Mouse (Mus musculus): ENCODE measurements around the gene Hkdc1. TPM values are rescaled to one million over a fixed set of nuclear protein-coding genes. Genes with fewer than 3 reads are reported as not detected.

The Hkdc1 gene
- polyA plus RNA-seq, 1 experiment from 2014 or later, result 4.4 TPM

DNA sequence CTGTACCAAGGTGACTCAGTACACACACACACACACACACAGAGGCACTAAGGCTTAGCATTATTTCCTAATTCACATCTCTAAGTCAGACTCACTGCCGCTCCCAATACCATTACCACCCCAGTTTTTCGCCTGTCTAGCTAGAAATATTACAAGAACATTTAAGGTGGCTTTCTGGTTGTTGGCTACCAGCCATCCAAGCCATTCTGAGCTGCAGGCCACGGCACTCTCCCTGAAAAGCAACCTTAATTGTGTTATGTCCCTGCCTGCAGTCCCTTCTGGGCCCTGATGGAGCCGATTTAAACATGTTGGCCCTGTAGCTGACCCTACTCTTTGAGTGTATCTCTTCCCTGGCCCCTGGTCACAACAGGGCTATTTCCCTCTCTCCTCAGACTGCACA lies 80.3 kb downstream of the Hkdc1 start:
- H3K4me2 ChIP-seq (ENCODE audit: low read depth, low read length), result no peak overlapping the region
- no peak overlapping the region for H3K27ac ChIP-seq (ENCODE audit: low read length)
- H3K9me3 ChIP-seq (ENCODE audit: control insufficient read depth, low read length), result no peaks in the 10 kb centered on the region
- no peak overlapping the region for H3K9ac ChIP-seq (ENCODE audit: low read length)
- no peaks in the 10 kb centered on the region for H3K27me3 ChIP-seq (ENCODE audit: control insufficient read depth, insufficient read depth, low read depth, low read length)
- no peak for ATAC-seq (ENCODE audit: low read depth)
- H3K4me3 ChIP-seq (ENCODE audit: low read length), result no peak overlapping the region
- WGBS, result 82% methylated on average over 4 of the region's 4 CpGs
- H3K36me3 ChIP-seq (ENCODE audit: control insufficient read depth, insufficient read depth, low read length), result no peaks in the 10 kb centered on the region
- H3K4me1 ChIP-seq (replicated peaks; ENCODE audit: control insufficient read depth, insufficient read depth, low read length), result peaks cover 26% of the 10 kb centered on the region

DNA sequence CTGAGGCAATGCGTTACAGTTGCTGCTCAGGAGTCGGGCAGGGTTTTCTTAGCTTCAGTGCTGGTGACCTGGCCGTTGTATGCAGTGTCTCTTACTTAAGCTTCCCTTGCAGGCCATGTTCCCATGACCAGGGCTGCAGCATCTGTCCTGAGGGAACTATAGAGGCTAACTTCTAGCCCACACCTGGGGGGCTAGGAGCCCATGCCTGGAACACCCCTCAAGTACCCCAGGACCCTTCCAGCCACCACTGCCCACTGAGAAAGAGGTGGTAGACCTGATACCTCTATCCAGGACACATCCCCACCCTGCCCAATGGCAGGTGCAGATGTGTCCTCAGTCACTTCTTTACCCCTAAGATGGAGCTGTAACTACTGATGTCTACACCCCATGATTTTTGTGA lies 81.3 kb downstream of the Hkdc1 start:
- peak overlapping the region; percentile 73 for H3K27ac ChIP-seq (ENCODE audit: low read length)

DNA sequence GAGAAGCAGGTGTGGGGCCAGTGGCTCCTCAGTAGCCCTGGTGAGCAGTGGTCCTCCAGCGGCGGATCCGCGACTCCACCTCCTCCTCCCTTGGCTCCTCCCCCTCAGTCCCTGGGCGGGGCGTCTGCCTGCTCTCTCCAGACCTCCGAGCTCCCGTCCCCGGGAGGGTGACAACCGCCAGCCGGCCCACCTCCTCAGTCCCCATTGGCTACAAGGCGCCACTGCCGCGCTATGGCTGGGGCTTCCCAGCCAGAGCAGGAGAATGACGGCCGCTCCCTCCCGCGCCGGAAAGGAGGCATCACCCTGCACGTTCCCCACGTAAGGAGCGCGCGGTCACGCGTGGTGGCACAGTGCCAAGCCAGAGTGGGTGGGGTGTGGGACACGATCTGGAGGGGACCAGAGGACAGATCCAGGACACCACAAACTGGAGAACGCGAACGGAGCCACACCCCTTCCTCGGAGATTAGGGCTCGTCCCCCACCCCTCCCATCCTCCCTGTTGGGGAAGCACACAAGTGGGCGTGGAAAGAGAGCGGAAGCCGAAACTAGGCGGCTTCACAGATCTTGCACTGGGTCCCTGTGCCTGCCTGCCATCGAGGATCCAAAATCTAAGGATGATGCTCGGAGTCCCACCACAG lies 82.1 kb downstream of the Hkdc1 start:
- Histone ChIP-seq H3K4me1 (replicated peaks; ENCODE audit: control insufficient read depth, insufficient read depth, low read length) (peaks cover 38% of the 10 kb centered on the region), H3K9ac (ENCODE audit: low read length) (peak overlapping the region; percentile 77), H3K9me3 (ENCODE audit: control insufficient read depth, low read length) (no peaks in the 10 kb centered on the region), H3K4me3 (ENCODE audit: low read length) (peak overlapping the region; percentile 53), H3K4me2 (ENCODE audit: low read depth, low read length) (peak overlapping the region; percentile 95), H3K27ac (ENCODE audit: low read length) (peak overlapping the region; percentile 73), H3K27me3 (ENCODE audit: control insufficient read depth, insufficient read depth, low read depth, low read length) (no peaks in the 10 kb centered on the region), H3K36me3 (ENCODE audit: control insufficient read depth, insufficient read depth, low read length) (no peaks in the 10 kb centered on the region)
- under 1% methylated on average over 38 of the region's 38 CpGs for WGBS
- ATAC-seq (ENCODE audit: low read depth), result peak; percentile 98

More for the DNA sequence above, 81.3 kb downstream of the Hkdc1 start:
- Histone ChIP-seq H3K4me1 (replicated peaks; ENCODE audit: control insufficient read depth, insufficient read depth, low read length) (peaks cover 33% of the 10 kb centered on the region), H3K4me2 (ENCODE audit: low read depth, low read length) (peak overlapping the region; percentile 95), H3K36me3 (ENCODE audit: control insufficient read depth, insufficient read depth, low read length) (no peaks in the 10 kb centered on the region), H3K27me3 (ENCODE audit: control insufficient read depth, insufficient read depth, low read depth, low read length) (no peaks in the 10 kb centered on the region), H3K4me3 (ENCODE audit: low read length) (peak overlapping the region; percentile 53), H3K9ac (ENCODE audit: low read length) (peak overlapping the region; percentile 60), H3K9me3 (ENCODE audit: control insufficient read depth, low read length) (no peaks in the 10 kb centered on the region)
- 16% methylated on average over 3 of the region's 3 CpGs for WGBS
- ATAC-seq (ENCODE audit: low read depth), result no peak

DNA sequence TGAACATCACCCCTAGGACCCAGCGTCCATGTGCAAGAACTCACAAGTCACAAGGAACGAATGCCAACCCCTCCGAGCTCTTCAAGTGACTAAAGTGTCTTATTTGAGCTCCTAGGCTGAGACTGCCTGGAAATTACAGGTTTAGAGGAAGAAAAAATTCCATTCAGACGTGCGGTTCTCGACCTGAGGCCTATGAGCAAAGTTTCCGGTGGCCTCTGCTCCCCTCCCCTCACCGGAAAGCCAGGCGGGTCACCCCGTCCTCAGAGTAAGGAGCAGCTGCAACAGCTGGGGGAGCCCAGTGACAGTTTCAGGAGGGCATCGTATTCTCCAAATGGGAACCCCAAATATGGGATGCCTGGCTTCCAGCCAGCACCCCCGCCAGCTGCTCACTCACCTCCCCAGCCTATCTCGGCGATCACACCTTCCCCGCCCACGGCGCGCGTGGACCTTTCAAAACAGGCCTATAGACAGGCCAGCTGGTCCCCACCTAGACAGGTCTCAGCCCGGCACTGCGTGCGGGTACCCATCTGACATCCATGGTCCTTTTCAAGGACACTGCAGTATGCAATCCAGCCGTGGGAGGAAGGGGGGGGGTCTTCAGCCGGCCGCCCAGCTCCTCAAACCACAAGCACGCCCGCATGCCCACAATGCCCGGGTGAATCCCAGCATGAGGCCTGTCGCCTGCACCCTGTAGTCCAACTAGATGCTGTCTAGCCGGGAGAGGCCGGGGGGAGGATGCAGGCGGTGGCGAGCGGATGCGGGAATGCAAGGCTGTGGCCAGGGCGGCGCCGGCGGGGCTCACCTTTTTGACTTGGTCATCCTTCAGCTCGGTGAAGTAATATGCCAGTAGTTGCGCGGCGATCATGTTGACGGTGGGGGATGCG lies 82.8 kb downstream of the Hkdc1 start:
- Histone ChIP-seq H3K27ac (ENCODE audit: low read length) (peak overlapping the region; percentile 29), H3K4me2 (ENCODE audit: low read depth, low read length) (peak overlapping the region; percentile 95), H3K9ac (ENCODE audit: low read length) (peak overlapping the region; percentile 77), H3K4me3 (ENCODE audit: low read length) (peak overlapping the region; percentile 53), H3K27me3 (ENCODE audit: control insufficient read depth, insufficient read depth, low read depth, low read length) (no peaks in the 10 kb centered on the region), H3K9me3 (ENCODE audit: control insufficient read depth, low read length) (no peaks in the 10 kb centered on the region), H3K4me1 (replicated peaks; ENCODE audit: control insufficient read depth, insufficient read depth, low read length) (peaks cover 38% of the 10 kb centered on the region), H3K36me3 (ENCODE audit: control insufficient read depth, insufficient read depth, low read length) (no peaks in the 10 kb centered on the region)
- WGBS, result under 1% methylated on average over 44 of the region's 45 CpGs
- peak; percentile 24; the same call in 1 of the 2 replicates for ATAC-seq (ENCODE audit: low read depth)

DNA sequence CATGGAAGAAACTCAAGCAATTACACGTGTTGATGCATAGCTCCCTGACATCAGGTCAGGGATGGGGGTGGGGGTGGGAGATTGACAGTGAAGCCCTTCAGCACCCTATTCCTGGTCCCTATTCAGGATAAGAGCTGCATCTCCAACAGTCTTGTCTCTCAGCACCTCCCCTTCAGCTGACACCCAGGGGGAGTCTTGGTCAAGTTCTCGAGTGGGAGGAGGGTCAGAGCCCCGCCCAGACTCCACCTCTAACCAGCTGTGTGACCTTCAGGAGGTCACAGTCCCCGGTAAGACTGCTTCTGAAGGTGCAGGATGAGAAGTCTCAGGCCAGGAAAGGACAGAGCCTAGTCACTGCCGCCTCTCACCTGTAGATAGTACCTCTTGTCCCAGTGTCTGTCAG lies 83.7 kb downstream of the Hkdc1 start:
- H3K36me3 ChIP-seq (ENCODE audit: control insufficient read depth, insufficient read depth, low read length), result no peaks in the 10 kb centered on the region
- peak overlapping the region; percentile 95 for H3K4me2 ChIP-seq (ENCODE audit: low read depth, low read length)
- no peak overlapping the region for H3K27ac ChIP-seq (ENCODE audit: low read length)
- no peak overlapping the region for H3K9ac ChIP-seq (ENCODE audit: low read length)
- 31% methylated on average over 5 of the region's 5 CpGs for WGBS
- H3K27me3 ChIP-seq (ENCODE audit: control insufficient read depth, insufficient read depth, low read depth, low read length), result no peaks in the 10 kb centered on the region
- H3K4me1 ChIP-seq (replicated peaks; ENCODE audit: control insufficient read depth, insufficient read depth, low read length), result peaks cover 38% of the 10 kb centered on the region
- H3K4me3 ChIP-seq (ENCODE audit: low read length), result peak overlapping the region; percentile 53
- H3K9me3 ChIP-seq (ENCODE audit: control insufficient read depth, low read length), result no peaks in the 10 kb centered on the region
- ATAC-seq (ENCODE audit: low read depth), result no peak

DNA sequence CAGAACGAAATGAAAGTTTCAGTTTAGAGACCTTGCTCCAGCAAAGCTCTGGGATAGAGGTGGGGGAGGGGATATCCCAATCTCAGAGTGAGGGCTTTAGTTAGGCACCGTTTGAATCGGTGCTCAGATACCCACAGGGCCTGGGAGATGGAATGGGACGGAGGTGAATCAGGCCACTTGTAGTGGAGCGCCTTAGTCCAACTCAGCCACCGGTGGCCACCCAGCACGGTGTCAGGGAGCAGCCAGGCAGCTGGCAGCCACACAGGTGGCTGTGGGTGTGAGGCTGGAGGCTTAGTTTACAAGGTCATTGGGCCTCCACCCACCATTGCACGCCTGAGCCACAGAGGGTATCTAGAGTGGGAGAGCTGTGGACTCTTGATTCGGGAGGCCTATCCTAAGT lies 84.1 kb downstream of the Hkdc1 start:
- Histone ChIP-seq H3K4me2 (ENCODE audit: low read depth, low read length) (no peak overlapping the region), H3K27ac (ENCODE audit: low read length) (no peak overlapping the region), H3K9ac (ENCODE audit: low read length) (no peak overlapping the region), H3K4me3 (ENCODE audit: low read length) (no peak overlapping the region), H3K27me3 (ENCODE audit: control insufficient read depth, insufficient read depth, low read depth, low read length) (no peaks in the 10 kb centered on the region), H3K9me3 (ENCODE audit: control insufficient read depth, low read length) (no peaks in the 10 kb centered on the region), H3K36me3 (ENCODE audit: control insufficient read depth, insufficient read depth, low read length) (no peaks in the 10 kb centered on the region), H3K4me1 (replicated peaks; ENCODE audit: control insufficient read depth, insufficient read depth, low read length) (peaks cover 38% of the 10 kb centered on the region)
- 41% methylated on average over 9 of the region's 9 CpGs for WGBS
- no peak for ATAC-seq (ENCODE audit: low read depth)

DNA sequence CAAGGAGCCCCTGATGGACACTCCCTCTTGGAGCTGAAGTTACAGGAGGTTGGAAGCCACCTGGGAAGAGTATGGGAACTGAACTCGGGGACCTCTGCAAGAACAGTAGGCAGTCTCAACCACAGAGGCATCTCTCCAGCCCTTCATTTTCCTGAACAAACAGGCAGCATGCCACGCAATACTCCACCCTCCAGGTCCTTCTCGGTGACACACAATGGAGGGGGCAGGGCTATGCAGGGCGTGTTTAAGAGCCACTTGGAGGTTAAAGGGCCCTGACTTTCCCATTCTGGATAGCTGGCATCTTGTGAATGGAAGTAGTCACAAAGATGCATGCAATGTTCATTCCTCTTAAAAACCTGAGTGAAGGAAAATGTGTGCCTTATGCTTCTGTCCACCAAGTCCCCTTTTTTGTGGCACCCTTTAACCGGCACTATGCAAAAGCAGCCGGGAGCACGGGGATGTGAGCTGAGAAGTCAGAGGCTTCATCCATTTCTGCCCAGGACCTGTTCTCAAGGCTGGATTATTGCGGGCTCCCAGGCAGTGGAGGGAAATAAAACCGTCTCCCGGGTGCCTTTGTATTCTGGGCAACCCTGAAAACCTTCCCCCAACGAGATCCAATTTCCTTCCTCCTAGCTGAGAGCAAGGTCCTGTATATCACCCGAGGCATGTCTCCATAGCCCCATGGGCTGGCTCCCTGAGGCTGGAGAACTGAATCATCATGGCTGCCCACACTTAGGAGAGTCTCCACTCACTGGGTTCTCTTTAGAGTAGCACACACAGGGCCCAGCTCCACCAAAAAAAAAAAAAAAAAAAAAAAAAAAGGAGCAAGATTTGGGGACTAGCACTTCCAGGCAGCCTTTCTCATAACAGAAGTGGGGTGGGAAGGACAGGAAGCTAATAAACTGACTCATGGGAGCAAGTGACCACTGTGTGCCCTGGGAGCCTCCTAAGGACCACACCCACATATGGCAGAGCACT lies 85.4 kb downstream of the Hkdc1 start:
- Histone ChIP-seq H3K4me2 (ENCODE audit: low read depth, low read length) (no peak overlapping the region), H3K27ac (ENCODE audit: low read length) (peak overlapping the region; percentile 61), H3K4me3 (ENCODE audit: low read length) (no peak overlapping the region), H3K9ac (ENCODE audit: low read length) (no peak overlapping the region), H3K9me3 (ENCODE audit: control insufficient read depth, low read length) (no peaks in the 10 kb centered on the region), H3K27me3 (ENCODE audit: control insufficient read depth, insufficient read depth, low read depth, low read length) (no peaks in the 10 kb centered on the region), H3K36me3 (ENCODE audit: control insufficient read depth, insufficient read depth, low read length) (no peaks in the 10 kb centered on the region), H3K4me1 (replicated peaks; ENCODE audit: control insufficient read depth, insufficient read depth, low read length) (peaks cover 41% of the 10 kb centered on the region)
- WGBS, result 32% methylated on average over 12 of the region's 12 CpGs
- ATAC-seq (ENCODE audit: low read depth), result no peak

DNA sequence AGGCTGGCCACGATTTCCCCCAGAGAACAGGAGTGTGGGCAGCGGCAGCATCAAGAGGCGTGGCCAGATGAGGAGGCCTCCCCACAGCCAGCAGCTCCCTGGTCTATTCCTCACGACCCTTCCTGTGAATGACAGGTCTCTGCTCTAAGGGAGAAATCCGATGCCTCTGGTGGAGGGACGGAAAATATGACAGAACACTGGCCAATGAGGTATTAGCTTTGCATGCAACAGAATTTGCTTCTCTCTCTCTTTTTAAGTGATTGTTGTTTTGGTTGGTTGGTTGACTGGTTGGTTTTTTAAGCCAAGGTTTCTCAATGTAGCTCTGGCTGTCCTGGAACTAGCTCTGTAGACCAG lies 86.9 kb downstream of the Hkdc1 start:
- Histone ChIP-seq H3K4me1 (replicated peaks; ENCODE audit: control insufficient read depth, insufficient read depth, low read length) (peaks cover 36% of the 10 kb centered on the region), H3K4me3 (ENCODE audit: low read length) (no peak overlapping the region), H3K27me3 (ENCODE audit: control insufficient read depth, insufficient read depth, low read depth, low read length) (no peaks in the 10 kb centered on the region), H3K27ac (ENCODE audit: low read length) (no peak overlapping the region), H3K36me3 (ENCODE audit: control insufficient read depth, insufficient read depth, low read length) (no peaks in the 10 kb centered on the region), H3K4me2 (ENCODE audit: low read depth, low read length) (no peak overlapping the region), H3K9ac (ENCODE audit: low read length) (no peak overlapping the region), H3K9me3 (ENCODE audit: control insufficient read depth, low read length) (no peaks in the 10 kb centered on the region)
- no peak for ATAC-seq (ENCODE audit: low read depth)
- 18% methylated on average over 6 of the region's 6 CpGs for WGBS

Data from lung, embryonic 16.5 days (tissue).